Mouse (Mus musculus) retina, embryonic 14.5 days (tissue): Measurements from ENCODE around the gene Col18a1.

ENCODE experiments used
- DNase-seq: peaks from one replicate; pipeline ENCODE4 v3.0.0-alpha.2; 2015; ENCODE audit warnings: low spot score

Col18a1 gene

GRCm38 (mm10) chr10:77016080-77016479, 150.3 kb downstream of the Col18a1 start:
- DNase-seq, result no peak

DNA sequence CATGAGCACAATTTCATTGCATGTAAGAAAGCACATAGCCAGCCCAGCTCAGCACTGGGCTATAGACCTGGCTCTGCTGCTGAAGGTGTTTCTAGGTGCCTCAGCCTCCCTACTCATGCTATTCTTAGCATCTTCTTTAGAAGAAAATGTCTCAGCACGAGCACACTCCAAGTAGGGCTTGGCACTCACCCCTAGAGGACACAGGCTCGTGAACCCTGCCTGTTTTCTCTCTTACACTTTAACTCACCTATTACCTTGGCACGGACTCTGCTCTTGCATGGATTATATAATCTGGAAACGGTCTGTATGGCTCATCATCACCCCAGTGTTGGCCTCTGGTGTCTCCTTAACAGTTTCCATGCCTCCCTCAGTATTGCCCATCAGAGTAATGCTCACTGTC, 154.7 kb downstream of the Col18a1 start:
- no peak for DNase-seq

DNA sequence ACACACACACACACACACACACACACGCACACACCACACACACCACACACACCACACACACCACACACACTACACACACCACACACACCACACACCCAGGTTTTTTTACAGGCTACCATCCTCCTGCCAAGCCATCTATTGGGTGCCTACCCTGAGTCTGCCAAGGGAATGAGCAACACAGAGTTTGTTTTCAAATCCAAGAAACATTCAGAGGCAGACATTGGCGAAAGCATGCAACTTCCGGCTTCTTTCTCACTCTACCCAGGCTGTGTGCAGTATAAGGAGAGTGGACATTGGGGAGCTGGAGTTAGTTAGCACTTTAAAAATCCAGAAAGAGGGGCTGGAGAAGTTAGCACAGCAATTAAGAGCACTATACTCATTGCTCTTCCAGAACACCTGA, 157.7 kb downstream of the Col18a1 start:
- no peak for DNase-seq

- DNase-seq, result peak; percentile 72
Measured at GRCm38 (mm10) chr10:77008109-77008561, 158.2 kb downstream of the Col18a1 start.

DNA sequence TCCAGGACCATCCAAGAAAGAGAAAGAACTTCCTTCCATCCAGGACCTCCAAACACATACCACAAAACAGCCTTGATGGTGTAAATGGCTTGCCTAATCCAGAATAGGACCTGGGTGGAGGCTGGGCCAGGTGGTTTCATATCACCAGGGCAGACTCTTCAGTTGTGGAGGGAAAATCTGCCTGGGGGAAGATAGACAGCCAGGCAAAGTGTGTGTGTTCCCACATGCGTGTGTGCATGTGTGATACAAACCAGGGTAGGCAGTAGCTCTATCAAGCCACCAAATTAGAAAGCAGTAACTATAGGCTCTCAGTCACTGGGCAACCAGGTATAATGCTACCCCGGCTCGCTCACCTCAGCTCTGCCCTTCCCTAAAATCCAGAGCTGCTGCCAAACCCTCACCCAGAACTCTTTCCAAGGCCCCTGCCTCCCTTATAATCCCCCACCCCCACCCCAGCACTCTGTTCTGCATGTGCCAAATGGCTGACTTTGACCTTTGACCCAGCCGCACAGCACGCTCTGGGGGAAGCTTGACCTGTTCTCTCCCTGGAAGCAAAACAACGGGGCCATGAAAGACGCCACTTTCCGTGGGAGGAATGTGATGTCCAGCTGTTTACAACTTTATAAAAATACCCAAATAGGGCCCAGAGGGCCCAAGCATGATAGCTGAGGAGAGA, 158.8 kb downstream of the Col18a1 start:
- peak; percentile 49 for DNase-seq

DNA sequence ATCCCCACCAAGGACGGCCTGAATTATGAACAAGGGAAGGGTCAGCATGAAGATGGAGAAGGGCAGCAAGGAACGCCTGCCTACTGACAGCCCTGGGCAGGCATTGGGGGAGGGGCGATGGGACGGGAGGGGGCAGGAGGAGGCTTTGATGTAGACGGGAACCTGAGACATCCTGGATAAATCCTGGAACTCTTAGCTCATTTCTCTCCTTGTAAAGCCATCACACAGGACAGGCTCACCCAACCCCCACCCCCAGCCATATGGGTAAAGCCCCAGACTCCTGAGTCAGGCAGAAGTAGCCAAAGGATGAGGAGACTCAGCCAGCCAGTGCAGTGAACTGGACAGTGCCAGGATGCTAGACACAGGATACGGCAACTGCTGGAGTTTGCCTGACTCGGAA, 161.4 kb downstream of the Col18a1 start:
- peak; percentile 25 for DNase-seq
